Mouse (Mus musculus) small intestine, adult 2 months (tissue): Measurements from ENCODE around the gene Bard1. TPM values are rescaled to one million over a fixed set of nuclear protein-coding genes. Genes with fewer than 3 reads are reported as not detected.

ENCODE experiments used
- H3K27ac ChIP-seq: fragments of 200-500 bp; 2 replicates; pipeline ENCODE4 v1.5.1; 2012; ENCODE audit warnings: low read depth, low read length, control low read depth, inconsistent platforms; ENCODE audit not compliant: insufficient read depth
- H3K27me3 ChIP-seq: fragments of 200-500 bp; 2 replicates; pipeline ENCODE4 v1.6.1; 2012; ENCODE audit warnings: mild to moderate bottlenecking, moderate library complexity, low read length, inconsistent platforms; ENCODE audit not compliant: control insufficient read depth, insufficient read depth
- H3K36me3 ChIP-seq: fragments of 200-500 bp; 2 replicates; pipeline ENCODE4 v1.6.1; 2012; ENCODE audit warnings: mild to moderate bottlenecking, low read length, control low read depth, inconsistent platforms; ENCODE audit not compliant: control insufficient read depth, insufficient read depth
- H3K4me1 ChIP-seq: fragments of 200-500 bp; 2 replicates; pipeline ENCODE4 v1.6.1; 2012; ENCODE audit warnings: low read length, inconsistent platforms, mixed read lengths; ENCODE audit not compliant: control insufficient read depth, insufficient read depth, insufficient read length
- H3K4me3 ChIP-seq: fragments of 200-500 bp; 2 replicates; pipeline ENCODE4 v1.5.1; 2012; ENCODE audit warnings: low read depth, mild to moderate bottlenecking, control low read depth, inconsistent platforms, low read length, moderate library complexity
- CTCF ChIP-seq: fragments of 200-500 bp; IDR thresholded peaks from 2 replicates; pipeline ENCODE4 v1.5.1; 2012; ENCODE audit warnings: low read depth, mild to moderate bottlenecking, control low read depth, inconsistent platforms, low read length, moderate library complexity, mixed read lengths; ENCODE audit not compliant: insufficient replicate concordance, insufficient read length; ENCODE audit errors: extremely low read depth
- POLR2A ChIP-seq: fragments of 200-500 bp; IDR thresholded peaks from 2 replicates; pipeline ENCODE4 v1.6.1; 2012; ENCODE audit warnings: low read depth, mild to moderate bottlenecking, control low read depth, inconsistent platforms, low read length, moderate library complexity
- WGBS: fragments of 180-500 bp; shearing (Covaris S2); methylation state at CpG from one replicate; pipeline ENCODE4 v1.1.7; 2018; 5-methylcytosine and 5-hydroxymethylcytosine counted together
- polyA plus RNA-seq: library from polyadenylated mRNA; depleted of rRNA; stranded (reverse); fragments of >200 nt; gene quantifications from 2 replicates; pipeline ENCODE4 v1.2.3, GENCODE M21; 2012

Gene Bard1
- polyA plus RNA-seq, 1 experiment: 1.2 TPM

DNA sequence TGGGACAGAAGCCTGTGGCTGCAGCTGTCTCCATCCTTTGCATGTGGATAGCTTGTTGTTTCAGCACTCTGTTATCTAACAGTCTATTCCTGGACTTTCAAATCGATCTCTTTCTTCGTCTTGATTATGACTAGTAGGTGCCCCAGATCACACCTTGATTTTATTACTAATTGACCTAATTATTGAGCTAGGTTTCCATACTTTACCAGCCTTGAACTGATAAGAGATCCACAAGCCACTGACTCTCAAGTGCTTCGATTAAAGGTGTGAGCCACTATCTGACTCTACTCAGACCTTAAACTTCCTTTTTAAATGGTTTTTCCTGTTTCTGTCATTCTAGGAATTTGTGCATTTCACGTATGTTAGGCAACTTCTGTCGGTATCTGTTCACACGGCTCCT lies 96.9 kb downstream of the Bard1 start:
- H3K36me3 ChIP-seq: no peaks in the 10 kb centered on the region
- H3K27me3 ChIP-seq: no peaks in the 10 kb centered on the region
- no peaks in the 10 kb centered on the region for H3K4me1 ChIP-seq
- TF ChIP-seq CTCF (no peak), POLR2A (no peak)
- WGBS: 39% methylated on average over 6 of the region's 6 CpGs
- no peak overlapping the region for H3K4me3 ChIP-seq
- no peak overlapping the region for H3K27ac ChIP-seq

GRCm38 (mm10) chr1:71004177-71004576 lies 98.8 kb downstream of the Bard1 start:
- Histone ChIP-seq H3K36me3 (no peaks in the 10 kb centered on the region), H3K4me3 (no peak overlapping the region), H3K27me3 (no peaks in the 10 kb centered on the region), H3K4me1 (no peaks in the 10 kb centered on the region), H3K27ac (no peak overlapping the region)
- no peak for TF ChIP-seq POLR2A
- no peak for TF ChIP-seq CTCF
- WGBS: 19% methylated on average over 1 of the region's 1 CpGs

DNA sequence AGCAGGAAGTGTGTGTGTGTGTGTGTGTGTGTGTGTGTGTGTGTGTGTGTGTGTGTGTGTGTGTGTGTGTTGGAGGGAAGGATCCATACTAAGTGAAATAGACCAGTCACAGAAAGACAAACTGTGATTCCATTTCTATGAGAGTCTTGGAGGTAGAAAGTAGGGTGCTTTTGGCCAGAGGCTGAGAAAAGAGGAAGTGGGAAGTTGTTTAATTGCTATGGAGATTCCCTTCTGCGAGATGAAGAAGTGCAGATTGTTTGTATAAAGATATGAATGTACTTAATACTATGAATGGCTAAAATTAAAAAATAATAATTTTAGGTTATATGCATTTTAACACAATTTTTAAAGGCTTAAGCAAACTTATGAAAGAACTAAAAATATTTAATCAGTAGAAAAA lies 99.2 kb downstream of the Bard1 start:
- no peaks in the 10 kb centered on the region for H3K4me1 ChIP-seq
- no peaks in the 10 kb centered on the region for H3K36me3 ChIP-seq
- no peak overlapping the region for H3K27ac ChIP-seq
- no peaks in the 10 kb centered on the region for H3K27me3 ChIP-seq
- TF ChIP-seq POLR2A: no peak
- TF ChIP-seq CTCF: no peak
- no peak overlapping the region for H3K4me3 ChIP-seq
- WGBS: 22% methylated on average over 1 of the region's 1 CpGs

GRCm38 (mm10) chr1:70997377-70997993 lies 105.5 kb downstream of the Bard1 start:
- TF ChIP-seq POLR2A (no peak), CTCF (no peak)
- 78% methylated on average over 10 of the region's 10 CpGs for whole genome bisulfite sequencing
- Histone ChIP-seq H3K36me3 (no peaks in the 10 kb centered on the region), H3K27ac (no peak overlapping the region), H3K4me3 (no peak overlapping the region), H3K27me3 (no peaks in the 10 kb centered on the region), H3K4me1 (no peaks in the 10 kb centered on the region)

- H3K4me3 ChIP-seq: no peak overlapping the region
- WGBS: 75% methylated on average over 3 of the region's 3 CpGs
- no peaks in the 10 kb centered on the region for H3K4me1 ChIP-seq
- no peak overlapping the region for H3K27ac ChIP-seq
- no peaks in the 10 kb centered on the region for H3K27me3 ChIP-seq
- no peaks in the 10 kb centered on the region for H3K36me3 ChIP-seq
- TF ChIP-seq POLR2A: no peak
- no peak for TF ChIP-seq CTCF
Measured at GRCm38 (mm10) chr1:70996766-70997165, 106.2 kb downstream of the Bard1 start.
